Comparison of ENCODE assay signal across 8 mouse cellular contexts in genomic region chr1:180568248-180568647, GRCm38 (mm10). TPM values are rescaled to one million over a fixed set of nuclear protein-coding genes. Genes with fewer than 3 reads are reported as not detected.
A peak's percentile ranks its signal among the peaks of the same experiment; 100 is the strongest.
DNase-seq lines count a peak whose midpoint lies in the region; ATAC-seq and TF ChIP-seq lines count a peak whose summit lies in the region.

No protein-coding gene starts in this region.

- H3K9me3 ChIP-seq in liver, embryonic 14.5 days (ENCODE audit: control insufficient read depth, low read length) = no peaks in the 10 kb centered on the region

- H3K4me2 ChIP-seq in liver, embryonic 14.5 days (ENCODE audit: low read depth) = peak overlapping the region; percentile 100

- no peak overlapping the region for H3K27ac ChIP-seq in spleen, adult 2 months (ENCODE audit: insufficient read depth, low read length)
- no peak overlapping the region for H3K27ac ChIP-seq in liver, embryonic 14.5 days

- 59% methylated on average over 7 of the region's 7 CpGs for WGBS in spleen, adult 2 months
- 43% methylated on average over 7 of the region's 7 CpGs for WGBS in liver, embryonic 14.5 days (ENCODE audit: insufficient replicate concordance)

- no peak for TF ChIP-seq CTCF in spleen, adult 2 months (IDR thresholded peaks at IDR 0.05; ENCODE audit: extremely low read depth, insufficient read depth, insufficient read length, insufficient replicate concordance)
- no peak for TF ChIP-seq CTCF in liver, embryonic 14.5 days (IDR thresholded peaks at IDR 0.05; ENCODE audit: low read depth)

- peak overlapping the region; percentile 40; the same call in 1 of the 2 replicates for H3K9ac ChIP-seq in liver, embryonic 14.5 days (replicated peaks)

- peak; percentile 32 for DNase-seq in embryo, embryonic 10 days (ENCODE audit: low spot score)
- DNase-seq in embryo, embryonic 10.5 days (ENCODE audit: low spot score) = no peak
- no peak for DNase-seq in spleen, adult 2 months (ENCODE audit: low read depth in 1 of 2, low spot score in 2 of 2)
- no peak for DNase-seq in spleen, postnatal 10 days (ENCODE audit: low spot score in 2 of 2)
- no peak for DNase-seq in liver, embryonic 14.5 days (ENCODE audit: low read depth in 3 of 3, low spot score in 3 of 3)
- no peak for DNase-seq in ovary, postnatal 36 days (ENCODE audit: low spot score)
- DNase-seq in cerebellum, adult 9-11 months = no peak
- DNase-seq in retina, embryonic 14.5 days (ENCODE audit: low spot score) = no peak

- no peaks in the 10 kb centered on the region for H3K27me3 ChIP-seq in spleen, adult 2 months (ENCODE audit: control insufficient read depth, insufficient read depth, low read length)
- H3K27me3 ChIP-seq in liver, embryonic 14.5 days (ENCODE audit: control insufficient read depth, insufficient read depth, low read length) = no peaks in the 10 kb centered on the region

- H3K36me3 ChIP-seq in spleen, adult 2 months (ENCODE audit: control insufficient read depth, insufficient read depth, low read length) = no peaks in the 10 kb centered on the region
- H3K36me3 ChIP-seq in liver, embryonic 14.5 days (replicated peaks; ENCODE audit: control insufficient read depth, insufficient read depth, low read depth) = no peaks in the 10 kb centered on the region

- TF ChIP-seq POLR2A in spleen, adult 2 months (IDR thresholded peaks at IDR 0.05; ENCODE audit: low read depth, low read length) = no peak

- peaks cover 2% of the 10 kb centered on the region; the same call in 1 of the 2 replicates for H3K4me1 ChIP-seq in spleen, adult 2 months (ENCODE audit: control insufficient read depth, insufficient read depth, insufficient read length)
- peaks cover 16 to 35% of the 10 kb centered on the region in 2 experiments for H3K4me1 ChIP-seq in liver, embryonic 14.5 days (replicated peaks; ENCODE audit: control insufficient read depth in 2 of 2, insufficient read depth in 2 of 2, low read length in 1 of 2)

- no peak for TF ChIP-seq EP300 in liver, embryonic 14.5 days (IDR thresholded peaks at IDR 0.05; ENCODE audit: low read depth)

- peak overlapping the region; percentile 26; the same call in 1 of the 2 replicates for H3K4me3 ChIP-seq in spleen, adult 2 months (ENCODE audit: extremely low read depth, insufficient read depth, insufficient read length)
- peak overlapping the region; percentile 36 to 92 for H3K4me3 ChIP-seq in liver, embryonic 14.5 days (ENCODE audit: insufficient read depth in 1 of 2, low read depth in 2 of 2, low read length in 2 of 2)

- ATAC-seq in liver, embryonic 14.5 days (ENCODE audit: insufficient read depth) = no peak

RNA-seq across cellular contexts. Expression of gene Parp1, which starts 0.5 kb away (rescaled TPM):
- polyA plus RNA-seq in spleen, adult 2 months (2012; rRNA removed) = 42.7 and 44.5 TPM in 2 replicates
- polyA plus RNA-seq in liver, embryonic 14.5 days (2012; rRNA removed) = 29.6 and 47.3 TPM in 2 replicates
- polyA plus RNA-seq in liver, embryonic 14.5 days (2014; fragmentation: Nextera tagmentation; extraction: Ambion mirVana) = 47.7 and 54.9 TPM in 2 replicates
